Mouse (Mus musculus) ES-E14 (cell line): ENCODE measurements around the gene Agap3. TPM values are rescaled to one million over a fixed set of nuclear protein-coding genes. Genes with fewer than 3 reads are reported as not detected.
A peak's percentile ranks its signal among the peaks of the same experiment; 100 is the strongest.

Source experiments
- DNase-seq: peaks from one replicate; pipeline ENCODE4 v3.0.0-alpha.2; 2013; ENCODE audit warnings: low read depth, low spot score
- H3K27ac ChIP-seq: 2 replicates; pipeline ENCODE4 v1.5.1; 2012; ENCODE audit warnings: low read depth, mild to moderate bottlenecking, low read length, moderate library complexity, mixed read lengths; ENCODE audit not compliant: poor library complexity, insufficient read depth, severe bottlenecking
- H3K36me3 ChIP-seq: 2 replicates; pipeline ENCODE4 v1.6.1; 2012; ENCODE audit warnings: mild to moderate bottlenecking, low read length, moderate library complexity, mixed read lengths; ENCODE audit not compliant: control insufficient read depth, poor library complexity, insufficient read depth, severe bottlenecking
- H3K4me1 ChIP-seq, 2 experiments: fragments of 150-350 bp in 1 of 2; sonication (generic) in 1 of 2; 2 replicates each; pipeline ENCODE4 v1.6.1; 2012; ENCODE audit warnings: low read length in 2 of 2, mild to moderate bottlenecking in 1 of 2, mixed read lengths in 1 of 2; ENCODE audit not compliant: control insufficient read depth in 2 of 2, insufficient read depth in 2 of 2, poor library complexity in 1 of 2
- H3K4me3 ChIP-seq, 2 experiments: fragments of 150-350 bp in 1 of 2; sonication (generic) in 1 of 2; 2 replicates each; pipeline ENCODE4 v1.5.1; 2012; ENCODE audit warnings: low read length in 2 of 2, low read depth in 1 of 2, mild to moderate bottlenecking in 1 of 2, mixed read lengths in 1 of 2; ENCODE audit not compliant: insufficient read depth in 1 of 2, poor library complexity in 1 of 2, severe bottlenecking in 1 of 2
- H3K9ac ChIP-seq: 2 replicates; pipeline ENCODE4 v1.6.1; 2012; ENCODE audit warnings: low read depth, mild to moderate bottlenecking, low read length, mixed read lengths; ENCODE audit not compliant: poor library complexity, insufficient read depth, severe bottlenecking
- H3K9me3 ChIP-seq: fragments of 150-350 bp; sonication (generic); 2 replicates; pipeline ENCODE4 v1.6.1; 2012; ENCODE audit warnings: low read depth, mild to moderate bottlenecking, low read length; ENCODE audit not compliant: control insufficient read depth, insufficient read depth
- CHD2 ChIP-seq: IDR thresholded peaks from 2 replicates; pipeline ENCODE4 v1.6.1; 2014; ENCODE audit warnings: mild to moderate bottlenecking, low read depth, low read length, inconsistent platforms
- HCFC1 ChIP-seq: IDR thresholded peaks from 2 replicates; pipeline ENCODE4 v1.6.1; 2012; ENCODE audit warnings: low read length, inconsistent platforms, borderline replicate concordance; ENCODE audit not compliant: insufficient read depth
- MAFK ChIP-seq: IDR thresholded peaks from 2 replicates; pipeline ENCODE4 v1.6.1; 2014; ENCODE audit warnings: mild to moderate bottlenecking, low read depth, low read length, inconsistent platforms; ENCODE audit not compliant: insufficient read depth
- ZC3H11A ChIP-seq: IDR thresholded peaks from 2 replicates; pipeline ENCODE4 v1.6.1; 2012; ENCODE audit warnings: low read depth, mild to moderate bottlenecking, inconsistent platforms, low read length, borderline replicate concordance
- ZNF384 ChIP-seq: IDR thresholded peaks from 2 replicates; pipeline ENCODE4 v1.6.1; 2012; ENCODE audit warnings: low read depth, low read length, inconsistent platforms
- in situ Hi-C, 2 experiments: fragments of 600-800 bp; cut with MboI; formaldehyde crosslinking; loops; one replicate each; pipeline ENCODE4 v1.15.1; 2025; ENCODE audit warnings: low sequenced_read_pairs in 2 of 2, inconsistent platforms in 1 of 2; ENCODE audit not compliant: unreplicated experiment in 2 of 2
- total RNA-seq: library from RNA; depleted of rRNA; stranded (reverse); fragments of 300-350 nt; gene quantifications from 2 replicates; pipeline ENCODE4 v1.2.3, GENCODE M21; 2012

Gene Agap3
- total RNA-seq, 1 experiment, result 51.2 TPM

GRCm38 (mm10) chr5:24452691-24453233, 785 bp downstream of the Agap3 start:
- Histone ChIP-seq H3K36me3 (no peaks in the 10 kb centered on the region; the same call in 1 of the 2 replicates), H3K27ac (no peak overlapping the region), H3K9ac (peak overlapping the region; percentile 86), H3K9me3 (no peaks in the 10 kb centered on the region), H3K4me3 (peak overlapping the region; percentile 89 to 92), H3K4me1 (peaks cover 3 to 21% of the 10 kb centered on the region in 2 experiments; a peak in 2 of 4 replicates)
- DNase-seq, result no peak
- in situ Hi-C loops, result loop anchor here in 1 of 2 experiments (5.0 kb wide), 1 partner anchor 35 kb away; no protein-coding TSS in a partner anchor
- TF ChIP-seq HCFC1 (no peak), ZC3H11A (no peak), MAFK (no peak), CHD2 (no peak), ZNF384 (no peak)

DNA sequence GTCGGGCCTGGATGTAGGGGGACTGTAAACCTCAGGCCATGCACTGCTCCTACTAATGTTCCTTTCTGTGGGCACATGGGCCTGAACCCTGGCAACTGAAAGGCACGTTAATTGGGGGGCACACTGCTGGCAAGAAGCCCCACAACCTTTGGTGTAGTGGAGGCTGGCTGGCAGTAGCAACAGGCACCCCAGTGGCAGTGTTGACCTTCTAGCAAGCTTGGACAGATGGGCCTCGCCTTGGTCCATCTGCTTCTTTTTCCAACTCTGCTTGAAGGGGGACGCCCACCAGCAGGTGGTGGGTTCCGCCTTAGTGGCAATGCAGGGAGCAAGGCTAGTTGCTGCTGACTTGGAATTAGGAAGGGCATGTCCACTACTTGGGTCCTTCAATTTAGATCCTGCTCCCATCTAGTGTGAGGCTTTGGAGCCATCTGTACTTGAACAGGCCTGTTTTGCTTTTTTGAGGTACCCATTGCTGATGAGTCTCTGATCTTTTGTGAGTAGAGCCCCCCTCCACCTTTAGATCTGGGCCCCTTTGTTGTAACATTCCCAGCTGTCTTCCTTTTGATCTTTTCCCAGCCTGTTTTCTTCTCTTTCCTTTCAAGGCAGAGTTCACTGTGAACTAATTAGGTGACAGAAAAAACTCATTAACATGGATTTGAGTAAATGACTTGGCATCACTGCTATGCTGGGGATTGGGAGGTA, 1.5 kb downstream of the Agap3 start:
- peak overlapping the region; percentile 89 to 92 for H3K4me3 ChIP-seq
- peak overlapping the region; percentile 86; the same call in 1 of the 2 replicates for H3K9ac ChIP-seq
- H3K4me1 ChIP-seq, result peaks cover 3 to 18% of the 10 kb centered on the region in 2 experiments; a peak in 2 of 4 replicates
- H3K9me3 ChIP-seq, result no peaks in the 10 kb centered on the region
- TF ChIP-seq ZC3H11A, result no peak
- TF ChIP-seq MAFK, result no peak
- TF ChIP-seq ZNF384, result no peak
- TF ChIP-seq CHD2, result no peak
- TF ChIP-seq HCFC1, result no peak
- no peaks in the 10 kb centered on the region; the same call in 1 of the 2 replicates for H3K36me3 ChIP-seq
- no peak for DNase-seq
- in situ Hi-C loops, result loop anchor here in 1 of 2 experiments (5.0 kb wide), 1 partner anchor 36 kb away; no protein-coding TSS in a partner anchor
- H3K27ac ChIP-seq, result no peak overlapping the region

DNA sequence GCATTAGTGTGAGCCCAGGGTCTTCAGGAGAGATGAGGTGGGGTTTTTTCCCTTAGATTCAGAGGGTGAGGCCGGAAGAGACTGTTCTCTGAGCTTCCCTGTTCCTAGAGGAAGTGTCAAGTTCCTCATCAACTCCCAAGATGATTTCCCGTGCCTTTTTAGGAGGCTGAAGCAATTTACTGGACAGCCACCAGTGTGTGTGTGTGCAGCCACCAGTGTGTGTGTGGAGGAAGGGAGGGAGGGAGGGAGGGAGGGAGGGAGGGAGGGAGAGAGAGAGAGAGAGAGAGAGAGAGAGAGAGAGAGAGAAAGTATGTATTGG, 2.0 kb downstream of the Agap3 start:
- TF ChIP-seq HCFC1 (no peak), MAFK (no peak), CHD2 (no peak), ZC3H11A (no peak), ZNF384 (no peak)
- Histone ChIP-seq H3K27ac (no peak overlapping the region), H3K9ac (no peak overlapping the region), H3K4me3 (no peak overlapping the region), H3K4me1 (peaks cover 3 to 18% of the 10 kb centered on the region in 2 experiments; a peak in 2 of 4 replicates), H3K36me3 (no peaks in the 10 kb centered on the region; the same call in 1 of the 2 replicates), H3K9me3 (no peaks in the 10 kb centered on the region)
- DNase-seq, result no peak
- in situ Hi-C loops, result loop anchor here in 1 of 2 experiments (5.0 kb wide), 1 partner anchor 37 kb away; no protein-coding TSS in a partner anchor

DNA sequence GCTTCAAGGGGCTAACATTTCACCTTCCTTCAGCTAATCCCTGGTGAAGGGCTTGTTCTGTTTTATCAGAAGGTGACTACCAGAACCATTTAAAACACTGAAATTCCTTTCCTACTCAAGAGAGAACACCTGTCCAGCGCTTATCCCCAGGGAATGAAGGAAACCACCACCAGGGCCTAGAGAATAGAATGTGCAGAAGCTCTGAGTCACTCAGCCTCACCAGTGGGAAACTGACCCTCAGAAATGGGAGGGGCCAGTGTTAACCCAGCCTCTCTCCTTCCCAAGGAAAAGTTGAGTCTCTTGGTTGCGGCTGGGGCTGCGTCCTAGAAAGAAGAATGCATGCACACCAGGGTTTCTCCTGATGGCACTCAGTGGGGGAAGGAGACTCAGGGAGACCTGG, 3.1 kb downstream of the Agap3 start:
- no peak overlapping the region for H3K27ac ChIP-seq
- no peak for DNase-seq
- no peaks in the 10 kb centered on the region; the same call in 1 of the 2 replicates for H3K36me3 ChIP-seq
- H3K4me3 ChIP-seq, result peak overlapping the region in 1 of 2 experiments; percentile 7; a peak in 1 of 4 replicates
- H3K9ac ChIP-seq, result no peak overlapping the region
- no peaks in the 10 kb centered on the region for H3K9me3 ChIP-seq
- peaks cover 3 to 18% of the 10 kb centered on the region in 2 experiments; a peak in 2 of 4 replicates for H3K4me1 ChIP-seq
- TF ChIP-seq MAFK, result no peak
- TF ChIP-seq ZNF384, result no peak
- no peak for TF ChIP-seq HCFC1
- TF ChIP-seq ZC3H11A, result no peak
- TF ChIP-seq CHD2, result no peak
- in situ Hi-C loops, result no loop called here
